Mouse (Mus musculus): ENCODE measurements around the gene Syn3.

Gene Syn3

GRCm38 (mm10) chr10:86468612-86469546 is 29.8 kb downstream of the Syn3 start:
- 83% methylated on average over 13 of the region's 13 CpGs for WGBS

- WGBS: 19% methylated on average over 5 of the region's 5 CpGs
Measured at GRCm38 (mm10) chr10:86463538-86464199, 35.0 kb downstream of the Syn3 start.

- WGBS: 22% methylated on average over 1 of the region's 1 CpGs
Measured at GRCm38 (mm10) chr10:86459643-86460042, 39.1 kb downstream of the Syn3 start.

- WGBS: 56% methylated on average over 4 of the region's 4 CpGs
Measured at GRCm38 (mm10) chr10:86457195-86457594, 41.5 kb downstream of the Syn3 start.

- 62% methylated on average over 5 of the region's 5 CpGs for WGBS
Measured at GRCm38 (mm10) chr10:86455296-86456055, 43.2 kb downstream of the Syn3 start.

- WGBS: 43% methylated on average over 6 of the region's 6 CpGs
Measured at GRCm38 (mm10) chr10:86452326-86452995, 46.2 kb downstream of the Syn3 start.

- 98% methylated on average over 5 of the region's 5 CpGs for WGBS
Measured at GRCm38 (mm10) chr10:86451294-86451693, 47.4 kb downstream of the Syn3 start.

- 65% methylated on average over 2 of the region's 2 CpGs for WGBS
Measured at GRCm38 (mm10) chr10:86445207-86445606, 53.5 kb downstream of the Syn3 start.

- WGBS: 64% methylated on average over 3 of the region's 3 CpGs
Measured at GRCm38 (mm10) chr10:86444665-86445064, 54.0 kb downstream of the Syn3 start.

- WGBS: 82% methylated on average over 3 of the region's 3 CpGs
Measured at GRCm38 (mm10) chr10:86441765-86442164, 56.9 kb downstream of the Syn3 start.

GRCm38 (mm10) chr10:86439640-86440039 is 59.1 kb downstream of the Syn3 start:
- WGBS: 56% methylated on average over 4 of the region's 4 CpGs

GRCm38 (mm10) chr10:86437294-86437693 is 61.4 kb downstream of the Syn3 start:
- WGBS: 93% methylated on average over 11 of the region's 11 CpGs

GRCm38 (mm10) chr10:86435006-86435405 is 63.7 kb downstream of the Syn3 start:
- 74% methylated on average over 4 of the region's 4 CpGs for WGBS

GRCm38 (mm10) chr10:86429651-86430050 is 69.0 kb downstream of the Syn3 start:
- WGBS: 81% methylated on average over 3 of the region's 3 CpGs

GRCm38 (mm10) chr10:86427956-86428355 is 70.7 kb downstream of the Syn3 start:
- 87% methylated on average over 2 of the region's 2 CpGs for WGBS

GRCm38 (mm10) chr10:86425690-86426530 is 72.8 kb downstream of the Syn3 start:
- 36% methylated on average over 10 of the region's 10 CpGs for WGBS

- WGBS: 92% methylated on average over 3 of the region's 3 CpGs
Measured at GRCm38 (mm10) chr10:86421731-86422370, 76.8 kb downstream of the Syn3 start.

- WGBS: 70% methylated on average over 5 of the region's 5 CpGs
Measured at GRCm38 (mm10) chr10:86418931-86419330, 79.8 kb downstream of the Syn3 start.

- WGBS: 77% methylated on average over 2 of the region's 2 CpGs
Measured at GRCm38 (mm10) chr10:86418345-86418744, 80.4 kb downstream of the Syn3 start.

- WGBS: 80% methylated on average over 8 of the region's 8 CpGs
Measured at GRCm38 (mm10) chr10:86416806-86417205, 81.9 kb downstream of the Syn3 start.
